Mouse (Mus musculus) forebrain, embryonic 14.5 days (tissue): Measurements from ENCODE around the gene Sap30bp. TPM values are rescaled to one million over a fixed set of nuclear protein-coding genes. Genes with fewer than 3 reads are reported as not detected.

Source experiments
- ATAC-seq: fragments of 200-750 bp; cut with Nextera tagmentation; 2 replicates; pipeline ENCODE4 v1.8.0; 2017; ENCODE audit warnings: mild to moderate bottlenecking, moderate library complexity
- DNase-seq: peaks from one replicate; pipeline ENCODE4 v3.0.0-alpha.2; 2015; ENCODE audit warnings: low spot score
- H3K27ac ChIP-seq: fragments of 300-500 bp; sonication (generic); 2 replicates; pipeline ENCODE4 v1.5.1; 2014; ENCODE audit warnings: low read depth, mild to moderate bottlenecking, control low read depth, low read length, moderate library complexity
- H3K27me3 ChIP-seq: fragments of 300-500 bp; sonication (generic); replicated peaks from 2 replicates; pipeline ENCODE4 v1.6.1; 2014; ENCODE audit warnings: low read length, control low read depth, mixed read lengths; ENCODE audit not compliant: control insufficient read depth, insufficient read depth
- H3K36me3 ChIP-seq: fragments of 300-500 bp; sonication (generic); 2 replicates; pipeline ENCODE4 v1.6.1; 2014; ENCODE audit warnings: low read length, control low read depth; ENCODE audit not compliant: control insufficient read depth, insufficient read depth
- H3K4me1 ChIP-seq: fragments of 300-500 bp; sonication (generic); 2 replicates; pipeline ENCODE4 v1.6.1; 2014; ENCODE audit warnings: antibody characterized with exemption, low read length, control low read depth; ENCODE audit not compliant: control insufficient read depth, insufficient read depth
- H3K4me2 ChIP-seq: fragments of 300-500 bp; sonication (generic); 2 replicates; pipeline ENCODE4 v1.6.1; 2014; ENCODE audit warnings: mild to moderate bottlenecking, control low read depth, low read length
- H3K4me3 ChIP-seq: fragments of 300-500 bp; sonication (generic); 2 replicates; pipeline ENCODE4 v1.5.1; 2014; ENCODE audit warnings: low read depth, low read length, control low read depth
- H3K9ac ChIP-seq: fragments of 300-500 bp; sonication (generic); 2 replicates; pipeline ENCODE4 v1.6.1; 2014; ENCODE audit warnings: mild to moderate bottlenecking, low read length, control low read depth, moderate library complexity
- H3K9me3 ChIP-seq: fragments of 300-500 bp; sonication (generic); replicated peaks from 2 replicates; pipeline ENCODE4 v1.6.1; 2016; ENCODE audit warnings: low read length, control low read depth, mixed read lengths; ENCODE audit not compliant: control insufficient read depth
- WGBS: fragments of 180-500 bp; shearing (Covaris S2); extraction: QIAGEN DNeasy Blood & Tissue Kit; methylation state at CpG from one replicate; pipeline ENCODE4 v1.1.7; 2014; 5-methylcytosine and 5-hydroxymethylcytosine counted together
- polyA plus RNA-seq: library from polyadenylated mRNA; unstranded; fragments of >200 nt; fragmentation: Nextera tagmentation; extraction: Ambion mirVana; gene quantifications from 2 replicates; pipeline ENCODE4 v1.2.1, GENCODE M21; 2014

Sap30bp gene
- polyA plus RNA-seq, 1 experiment from 2014 or later, result 55.8 TPM

DNA sequence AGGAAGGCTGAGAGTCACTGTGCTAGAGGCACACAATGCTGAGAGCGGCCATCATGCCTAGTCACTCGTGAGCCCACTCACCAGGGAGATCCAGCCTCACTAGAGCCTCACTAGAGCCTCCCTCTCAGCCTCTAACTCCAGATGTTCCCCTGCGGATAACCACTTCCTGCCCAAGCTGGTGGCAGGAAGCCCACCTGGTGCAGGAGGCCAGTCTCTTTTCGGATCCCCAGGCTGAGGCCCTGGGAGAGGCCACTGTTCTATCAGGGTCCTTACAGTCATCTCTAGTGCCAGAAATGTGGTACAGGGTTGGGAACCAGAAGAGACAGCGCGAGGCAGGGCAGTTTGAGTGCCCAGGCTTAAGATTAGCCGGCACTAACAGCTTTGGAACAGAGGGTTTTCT lies 34.6 kb upstream of the Sap30bp start:
- Histone ChIP-seq H3K27ac (no peak overlapping the region), H3K9ac (no peak overlapping the region), H3K4me1 (no peaks in the 10 kb centered on the region), H3K27me3 (no peaks in the 10 kb centered on the region), H3K36me3 (peaks cover 31% of the 10 kb centered on the region), H3K9me3 (no peaks in the 10 kb centered on the region), H3K4me2 (no peak overlapping the region), H3K4me3 (no peak overlapping the region)
- ATAC-seq, result no peak
- no peak for DNase-seq
- 93% methylated on average over 7 of the region's 7 CpGs for WGBS

GRCm38 (mm10) chr11:115898886-115899285 lies 34.2 kb upstream of the Sap30bp start:
- no peaks in the 10 kb centered on the region for H3K9me3 ChIP-seq
- no peak overlapping the region for H3K4me3 ChIP-seq
- H3K9ac ChIP-seq, result no peak overlapping the region
- ATAC-seq (no peak), DNase-seq (peak; percentile 11)
- no peak overlapping the region for H3K4me2 ChIP-seq
- H3K27me3 ChIP-seq, result no peaks in the 10 kb centered on the region
- H3K27ac ChIP-seq, result no peak overlapping the region
- peaks cover 27% of the 10 kb centered on the region for H3K36me3 ChIP-seq
- no peaks in the 10 kb centered on the region for H3K4me1 ChIP-seq
- 35% methylated on average over 4 of the region's 4 CpGs for WGBS

- no peaks in the 10 kb centered on the region for H3K27me3 ChIP-seq
- ATAC-seq, result no peak
- H3K9ac ChIP-seq, result no peak within 1 kb of the TSS
- H3K27ac ChIP-seq, result no peak within 1 kb of the TSS
- H3K9me3 ChIP-seq, result no peaks in the 10 kb centered on the region
- no peak for DNase-seq
- 33% methylated on average over 16 of the region's 16 CpGs for WGBS
- no peak within 1 kb of the TSS for H3K4me3 ChIP-seq
- H3K36me3 ChIP-seq, result peaks cover 23% of the 10 kb centered on the region
- no peaks in the 10 kb centered on the region for H3K4me1 ChIP-seq
- no peak within 1 kb of the TSS for H3K4me2 ChIP-seq
These were observed 33.4 kb upstream of the Sap30bp start, which contains the start of gene Smim5 for GRCm38 (mm10) chr11:115899486-115900266. Gene Smim5, plus strand, starts transcription at chr11:115899966.

DNA sequence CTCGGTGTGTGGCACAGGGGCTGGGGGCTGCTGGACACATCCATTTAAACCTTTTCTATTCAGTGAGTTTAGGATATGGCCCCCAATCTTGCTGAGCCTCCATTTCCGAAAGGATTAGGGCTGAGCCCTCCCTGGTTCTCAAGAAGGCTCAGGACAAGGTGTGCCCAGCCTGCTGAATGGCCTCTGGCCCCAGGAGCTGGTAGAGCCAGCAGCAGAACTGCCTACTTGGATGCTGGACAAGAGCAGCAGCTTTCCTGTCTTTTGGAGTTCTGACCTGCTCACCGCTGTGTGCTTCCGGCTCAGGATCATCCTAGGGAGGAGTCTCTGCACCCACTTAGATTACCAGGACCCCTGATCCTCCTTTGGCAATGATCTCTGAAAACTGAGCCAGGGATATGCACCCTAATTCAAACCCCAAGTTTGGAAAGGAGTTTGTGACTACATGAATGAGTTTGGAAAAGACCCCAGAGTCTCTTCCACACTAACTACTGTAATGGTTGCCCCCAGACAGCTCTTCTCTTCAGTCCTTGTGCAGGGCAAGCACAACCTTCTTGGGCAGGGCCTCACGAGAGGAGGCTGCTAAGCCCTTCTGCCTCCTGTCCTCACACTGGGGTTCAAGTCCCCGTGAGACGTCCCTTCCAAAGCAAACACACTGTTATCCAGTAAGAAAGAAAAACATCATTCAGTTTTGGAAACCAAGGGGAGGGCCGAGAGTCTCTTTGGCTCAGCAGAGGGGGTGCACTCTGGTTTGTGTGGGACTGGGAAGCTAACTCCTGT lies 32.3 kb upstream of the Sap30bp start:
- H3K4me3 ChIP-seq, result no peak overlapping the region
- H3K27ac ChIP-seq, result no peak overlapping the region
- ATAC-seq (no peak), DNase-seq (no peak)
- H3K4me1 ChIP-seq, result no peaks in the 10 kb centered on the region
- H3K4me2 ChIP-seq, result no peak overlapping the region
- H3K9me3 ChIP-seq, result no peaks in the 10 kb centered on the region
- no peak overlapping the region for H3K9ac ChIP-seq
- H3K36me3 ChIP-seq, result peaks cover 14% of the 10 kb centered on the region; the same call in 1 of the 2 replicates
- H3K27me3 ChIP-seq, result no peaks in the 10 kb centered on the region
- WGBS, result 78% methylated on average over 8 of the region's 8 CpGs

GRCm38 (mm10) chr11:115901338-115902161 lies 31.5 kb upstream of the Sap30bp start:
- WGBS, result 90% methylated on average over 9 of the region's 9 CpGs
- Histone ChIP-seq H3K9ac (no peak overlapping the region), H3K4me3 (no peak overlapping the region), H3K4me1 (no peaks in the 10 kb centered on the region), H3K4me2 (no peak overlapping the region), H3K36me3 (0 out of 2 replicates have a peak, but pooled peaks cover 13% of the 10 kb centered on the region), H3K27me3 (no peaks in the 10 kb centered on the region), H3K27ac (no peak overlapping the region), H3K9me3 (no peaks in the 10 kb centered on the region)
- ATAC-seq (no peak), DNase-seq (no peak)

- WGBS, result 84% methylated on average over 5 of the region's 5 CpGs
- no peak overlapping the region for H3K27ac ChIP-seq
- H3K4me1 ChIP-seq, result no peaks in the 10 kb centered on the region
These were observed 30.9 kb upstream of the Sap30bp start for GRCm38 (mm10) chr11:115902177-115902576.

DNA sequence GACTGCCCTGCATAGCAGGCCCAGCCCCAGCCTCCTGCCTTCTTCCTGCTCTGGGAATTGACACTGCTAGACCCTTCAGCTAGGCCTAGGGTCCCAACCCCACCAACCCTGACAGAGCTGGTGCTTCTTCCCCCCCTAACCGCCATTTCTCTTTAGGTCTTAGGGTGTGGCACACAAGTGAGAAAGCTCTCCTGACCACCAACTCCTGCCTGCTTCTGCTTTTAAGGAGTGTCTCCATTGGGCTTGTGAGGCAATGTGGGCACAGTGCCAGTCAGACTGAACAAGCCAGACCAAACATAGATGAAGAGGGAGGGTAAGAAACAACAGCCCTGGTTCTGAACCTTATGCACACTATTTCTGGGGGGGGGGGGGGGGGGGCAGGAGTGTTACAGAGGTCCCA lies 30.3 kb upstream of the Sap30bp start:
- DNase-seq (peak; percentile 13), ATAC-seq (no peak)
- H3K9ac ChIP-seq, result no peak overlapping the region
- H3K27ac ChIP-seq, result no peak overlapping the region
- H3K27me3 ChIP-seq, result no peaks in the 10 kb centered on the region
- 0 out of 2 replicates have a peak, but pooled peaks cover 11% of the 10 kb centered on the region for H3K36me3 ChIP-seq
- 88% methylated on average over 1 of the region's 1 CpGs for WGBS
- H3K4me3 ChIP-seq, result no peak overlapping the region
- no peak overlapping the region for H3K4me2 ChIP-seq
- H3K4me1 ChIP-seq, result no peaks in the 10 kb centered on the region
- H3K9me3 ChIP-seq, result no peaks in the 10 kb centered on the region

More at GRCm38 (mm10) chr11:115902177-115902576, 30.9 kb upstream of the Sap30bp start:
- DNase-seq (no peak), ATAC-seq (no peak)
- Histone ChIP-seq H3K9ac (no peak overlapping the region), H3K27me3 (no peaks in the 10 kb centered on the region), H3K4me3 (no peak overlapping the region), H3K4me2 (no peak overlapping the region), H3K36me3 (0 out of 2 replicates have a peak, but pooled peaks cover 11% of the 10 kb centered on the region), H3K9me3 (no peaks in the 10 kb centered on the region)

DNA sequence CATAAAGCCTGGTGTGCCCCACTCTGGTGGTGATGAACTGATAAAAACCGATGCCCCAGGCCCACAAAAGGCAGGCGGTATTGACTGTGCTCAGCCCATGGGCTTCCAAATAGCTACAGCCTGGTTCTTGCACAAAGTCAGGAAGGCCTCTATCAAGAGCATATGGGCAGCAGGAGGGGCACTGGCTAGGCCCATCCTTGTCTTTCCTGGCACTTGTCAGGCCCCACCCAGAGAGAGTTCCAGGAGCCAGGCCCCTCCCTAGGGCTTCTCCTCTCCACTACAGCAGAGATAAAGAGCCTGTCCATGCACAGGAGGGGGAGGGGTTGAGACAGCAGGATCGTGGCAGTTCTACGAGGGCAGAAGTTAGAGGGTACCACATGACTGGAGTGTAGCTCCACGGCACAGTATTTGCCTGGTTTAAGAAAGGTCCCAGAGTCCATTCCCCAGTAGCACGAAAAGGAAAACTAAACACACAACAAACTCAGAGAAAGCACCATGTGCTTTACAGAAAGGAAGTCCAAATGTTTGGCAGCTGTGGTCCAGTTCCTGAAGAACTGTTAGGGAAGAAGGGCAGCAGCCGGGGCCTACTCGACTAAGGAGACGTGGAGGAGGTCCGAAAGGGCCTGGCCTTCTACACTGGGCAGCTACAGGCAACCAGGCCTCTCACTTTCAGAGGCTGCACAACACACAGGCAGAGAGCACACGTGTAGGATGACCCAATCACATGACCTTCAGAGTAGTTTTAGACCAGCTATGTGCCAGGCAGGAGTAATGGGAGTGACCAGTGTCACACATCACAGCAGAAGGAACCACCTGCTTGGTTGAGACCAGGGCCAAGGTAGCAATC lies 29.5 kb upstream of the Sap30bp start:
- 87% methylated on average over 11 of the region's 11 CpGs for WGBS
- DNase-seq (no peak), ATAC-seq (no peak)
- Histone ChIP-seq H3K4me2 (no peak overlapping the region), H3K4me1 (no peaks in the 10 kb centered on the region), H3K9ac (no peak overlapping the region), H3K27me3 (no peaks in the 10 kb centered on the region), H3K4me3 (no peak overlapping the region), H3K36me3 (0 out of 2 replicates have a peak, but pooled peaks cover 11% of the 10 kb centered on the region), H3K9me3 (no peaks in the 10 kb centered on the region), H3K27ac (no peak overlapping the region)
